In genomic region chr11:80961326-80961725, GRCm38 (mm10) we compare ENCODE assay signal across 13 mouse cellular contexts.
DNase-seq lines count a peak whose midpoint lies in the region; ATAC-seq and TF ChIP-seq lines count a peak whose summit lies in the region.
"Had no signal": no experiment of that assay in that cellular context is flagged by ENCODE, and none has a peak within 500 bp of the region (broad histone marks: within the 10 kb centered on the region; RNA-seq: fewer than 3 reads in every experiment).

No protein-coding gene starts in this region.

- no peak for ATAC-seq in cerebellum, adult (ENCODE audit: insufficient number of reproducible peaks, low FRiP score, low TSS enrichment)
- ATAC-seq in forebrain, postnatal 0 days = peak; percentile 78

- H3K27ac ChIP-seq in forebrain, postnatal 0 days (ENCODE audit: low read depth, low read length) = no peak overlapping the region
- H3K27ac ChIP-seq in heart, embryonic 10.5 days = no peak overlapping the region
- H3K27ac ChIP-seq: embryonic facial prominence, embryonic 15.5 days; heart, adult 2 months; midbrain, embryonic 12.5 days had no signal

- no peaks in the 10 kb centered on the region for H3K36me3 ChIP-seq in forebrain, postnatal 0 days (ENCODE audit: insufficient read depth)
- H3K36me3 ChIP-seq in heart, embryonic 10.5 days = no peaks in the 10 kb centered on the region
- H3K36me3 ChIP-seq: embryonic facial prominence, embryonic 15.5 days; midbrain, embryonic 12.5 days had no signal

- H3K9ac ChIP-seq in forebrain, postnatal 0 days = no peak overlapping the region
- H3K9ac ChIP-seq: embryonic facial prominence, embryonic 15.5 days; midbrain, embryonic 12.5 days had no signal

- no peaks in the 10 kb centered on the region for H3K9me3 ChIP-seq in forebrain, postnatal 0 days (ENCODE audit: low read length)
- no peaks in the 10 kb centered on the region for H3K9me3 ChIP-seq in heart, embryonic 10.5 days
- H3K9me3 ChIP-seq: embryonic facial prominence, embryonic 15.5 days; midbrain, embryonic 12.5 days had no signal

- WGBS in forebrain, postnatal 0 days = 20% methylated on average over 1 of the region's 1 CpGs
- WGBS in heart, embryonic 10.5 days = 63% methylated on average over 1 of the region's 1 CpGs

- 0 out of 2 replicates have a peak, but pooled peaks cover 4% of the 10 kb centered on the region for H3K4me1 ChIP-seq in forebrain, postnatal 0 days (ENCODE audit: insufficient read depth)
- H3K4me1 ChIP-seq in heart, embryonic 10.5 days = no peaks in the 10 kb centered on the region
- H3K4me1 ChIP-seq: embryonic facial prominence, embryonic 15.5 days had no signal

- H3K27me3 ChIP-seq in forebrain, postnatal 0 days (ENCODE audit: insufficient read depth, low read length) = no peaks in the 10 kb centered on the region
- peaks cover 29% of the 10 kb centered on the region for H3K27me3 ChIP-seq in heart, embryonic 10.5 days (ENCODE audit: insufficient read depth, poor library complexity, severe bottlenecking)

- TF ChIP-seq CTCF in forebrain, postnatal 0 days (IDR thresholded peaks at IDR 0.05; ENCODE audit: low read depth) = no peak

- no peak overlapping the region for H3K4me2 ChIP-seq in forebrain, postnatal 0 days (ENCODE audit: low read depth)
- H3K4me2 ChIP-seq: embryonic facial prominence, embryonic 15.5 days; midbrain, embryonic 12.5 days had no signal

- DNase-seq in cerebellum, adult 11 months = peak; percentile 18
- peak; percentile 81 for DNase-seq in forebrain, postnatal 0 days
- peak; percentile 38 to 82 for DNase-seq in layer of hippocampus, postnatal 14 days (ENCODE audit: low spot score in 2 of 2)
- DNase-seq in right cerebral cortex, adult 18-20 months = peak; percentile 75
- no peak for DNase-seq in heart, embryonic 10.5 days (ENCODE audit: low spot score)
- DNase-seq in T-cell, adult 2 months (ENCODE audit: low spot score) = no peak
- DNase-seq in spleen, postnatal 36 days (ENCODE audit: low spot score in 2 of 2) = no peak
- DNase-seq: heart, adult 2 months; kidney, adult 18-20 months; spleen, adult 18-20 months had no signal

- H3K4me3 ChIP-seq in forebrain, postnatal 0 days (ENCODE audit: low read depth, low read length) = no peak overlapping the region
- H3K4me3 ChIP-seq in heart, embryonic 10.5 days = no peak overlapping the region
- H3K4me3 ChIP-seq: embryonic facial prominence, embryonic 15.5 days; heart, adult 2 months; midbrain, embryonic 12.5 days had no signal

Comparison
In these comparisons a context has a peak if more than half of its experiments do, and no peak if none do; other contexts are left out.
1. DNase-seq: peak in cerebellum, adult 11 months (single experiment), forebrain, postnatal 0 days (single experiment), layer of hippocampus, postnatal 14 days (2 of 2) and right cerebral cortex, adult 18-20 months (single experiment); none in heart, embryonic 10.5 days (single experiment), T-cell, adult 2 months (single experiment) and spleen, postnatal 36 days (0 of 2).